Mouse (Mus musculus) heart, postnatal 0 days (tissue): ENCODE results near the gene 9930021J03Rik.

Experiments used
- CTCF ChIP-seq: IDR thresholded peaks from 2 replicates; pipeline ENCODE4 v1.5.1; 2016; ENCODE audit warnings: antibody characterized with exemption, control low read depth, low read depth
- EP300 ChIP-seq: IDR thresholded peaks from 2 replicates; pipeline ENCODE4 v1.6.1; 2016; ENCODE audit warnings: antibody characterized with exemption, low read depth

- TF ChIP-seq CTCF (no peak), EP300 (no peak)
Measured at GRCm38 (mm10) chr19:29797371-29797770, 8.4 kb downstream of the 9930021J03Rik start.
